Mouse (Mus musculus) layer of hippocampus, adult 8-10 months (tissue): ENCODE data around the gene Zfp78. TPM values are rescaled to one million over a fixed set of nuclear protein-coding genes. Genes with fewer than 3 reads are reported as not detected.
"Not testable (repeated sequence)": the region's sequence is repeated elsewhere in the genome, so short reads cannot be mapped to it uniquely, and the experiment has no call there.

Experiments used
- DNase-seq, 2 experiments: peaks; one replicate each; pipeline ENCODE4 v3.0.0; 2022; ENCODE audit warnings: low spot score in 2 of 2
- total RNA-seq, 4 experiments: library from RNA; stranded (reverse); gene quantifications; 2 replicates each; pipeline ENCODE4 v1.2.4; 2022

The Zfp78 gene
- 1 to 10 TPM; 4.0 to 7.5 (median 6.5) TPM for total RNA-seq

DNA sequence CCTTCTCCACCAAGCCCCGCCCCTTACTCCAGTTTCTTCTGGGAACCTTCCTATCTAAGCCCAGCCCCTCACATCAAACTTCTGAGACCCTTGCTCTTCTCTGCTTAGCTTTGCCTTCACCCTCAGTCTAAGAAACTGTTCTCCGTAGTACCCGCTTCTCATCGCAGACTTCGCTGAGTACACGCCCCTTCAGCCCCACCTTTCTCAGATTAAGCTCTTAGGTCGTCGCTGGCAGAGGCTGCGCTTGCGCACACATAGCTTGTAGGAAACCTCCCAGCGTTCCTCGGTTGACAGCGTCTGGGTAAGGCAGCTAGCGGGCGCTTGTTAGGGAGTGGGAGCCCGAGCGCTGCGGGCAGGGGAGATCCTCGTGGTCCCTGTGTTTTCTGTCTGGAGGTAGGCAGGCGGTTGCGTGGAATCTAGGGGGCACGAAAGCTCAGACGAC is at the start of gene Zfp78:
Zfp78 (plus strand) TSS at position 234 of the 442 bp plus-strand sequence.
- no peak for DNase-seq

DNA sequence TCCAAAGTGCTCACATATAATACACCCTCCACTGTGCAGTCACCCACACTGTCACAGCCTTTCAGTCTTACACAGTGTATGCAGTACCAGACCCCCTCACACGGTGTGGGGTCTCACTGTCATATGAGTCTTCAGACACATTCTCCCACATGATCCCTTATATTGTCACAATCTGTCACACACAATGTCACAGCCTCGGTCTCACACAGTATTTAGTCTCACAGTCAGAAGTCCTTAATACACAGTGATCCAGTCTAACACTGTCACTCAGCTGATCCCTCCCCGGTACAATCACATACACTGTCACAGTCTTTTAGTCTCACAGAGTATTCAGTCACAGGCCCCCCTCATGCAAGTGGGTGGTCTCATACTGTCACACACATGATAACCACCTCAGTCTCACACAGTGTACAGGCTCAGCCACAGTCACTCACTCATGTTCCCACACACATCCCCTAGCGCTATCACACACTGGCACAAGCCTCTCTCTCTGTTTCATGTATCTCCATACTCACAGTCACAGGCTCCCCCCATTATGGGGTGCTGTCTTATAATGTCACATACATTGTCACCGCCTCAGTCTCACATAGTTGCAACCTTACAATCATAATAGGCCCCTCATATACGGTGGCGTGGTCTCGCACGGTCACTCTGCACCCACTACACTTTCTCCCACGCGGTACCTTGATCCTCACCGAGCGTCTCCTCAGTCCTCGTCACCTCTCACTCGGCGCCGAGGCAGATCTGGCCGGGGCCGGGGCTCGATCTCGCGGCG is 32.4 kb upstream of the Zfp78 start:
- DNase-seq, result peak; percentile 25

DNA sequence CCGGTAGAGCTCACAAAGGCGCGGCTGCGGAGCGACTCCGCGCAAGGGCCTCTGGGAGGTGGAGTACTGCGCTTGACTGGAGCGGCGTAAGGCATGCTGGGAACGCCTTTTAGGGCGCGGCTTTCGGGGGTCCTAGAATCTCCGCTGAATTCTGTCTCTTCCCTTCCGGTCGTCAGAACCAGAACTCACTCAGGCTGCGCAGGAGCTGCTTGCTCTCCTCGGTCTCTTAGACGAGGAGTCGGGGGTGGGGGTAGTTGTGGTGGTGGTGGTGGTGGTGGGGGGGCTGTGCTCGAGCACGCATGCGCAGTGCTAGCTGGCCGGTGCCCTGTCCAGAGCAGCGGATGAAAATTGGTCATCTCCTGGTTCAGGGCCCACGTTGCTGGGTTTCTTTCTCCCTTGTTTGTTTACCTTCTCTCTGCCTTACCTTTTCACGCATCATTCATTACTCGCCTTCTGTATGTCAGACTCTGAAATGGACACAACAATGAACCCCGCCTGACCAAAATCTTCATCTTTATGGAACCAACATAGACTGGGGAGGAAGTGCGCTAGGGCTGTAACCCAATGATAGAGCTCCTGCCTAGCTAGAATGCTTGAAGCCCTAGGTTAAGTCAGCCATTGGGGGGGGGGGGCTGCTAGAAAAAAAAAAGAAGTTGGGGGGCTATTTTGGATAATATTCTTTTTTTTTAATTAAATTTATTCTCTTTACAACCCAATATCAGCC is 31.7 kb upstream of the Zfp78 start, which contains the start of gene Zfp583:
Zfp583 (minus strand) TSS at position 53 of the 724 bp plus-strand sequence.
- DNase-seq, result peak; percentile 80 to 86

DNA sequence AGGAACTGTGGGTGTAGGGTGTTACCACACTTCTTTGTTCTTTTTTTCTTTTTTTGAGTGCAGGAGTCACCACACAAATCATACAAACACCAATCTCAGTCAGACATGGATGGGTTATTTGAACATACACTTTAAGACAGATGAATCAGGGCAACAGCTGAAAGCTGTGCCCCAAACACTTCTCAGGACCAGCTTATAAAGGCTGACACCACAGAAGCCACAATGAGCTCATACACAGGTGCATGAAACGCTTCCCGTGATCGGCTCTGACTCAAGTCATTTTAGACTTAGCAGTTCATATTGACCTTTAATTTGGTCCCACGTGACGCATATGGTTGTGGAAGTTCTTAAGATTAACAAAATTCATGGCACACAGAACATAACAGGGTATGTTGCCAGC is 23.2 kb upstream of the Zfp78 start:
- DNase-seq, result no peak

DNA sequence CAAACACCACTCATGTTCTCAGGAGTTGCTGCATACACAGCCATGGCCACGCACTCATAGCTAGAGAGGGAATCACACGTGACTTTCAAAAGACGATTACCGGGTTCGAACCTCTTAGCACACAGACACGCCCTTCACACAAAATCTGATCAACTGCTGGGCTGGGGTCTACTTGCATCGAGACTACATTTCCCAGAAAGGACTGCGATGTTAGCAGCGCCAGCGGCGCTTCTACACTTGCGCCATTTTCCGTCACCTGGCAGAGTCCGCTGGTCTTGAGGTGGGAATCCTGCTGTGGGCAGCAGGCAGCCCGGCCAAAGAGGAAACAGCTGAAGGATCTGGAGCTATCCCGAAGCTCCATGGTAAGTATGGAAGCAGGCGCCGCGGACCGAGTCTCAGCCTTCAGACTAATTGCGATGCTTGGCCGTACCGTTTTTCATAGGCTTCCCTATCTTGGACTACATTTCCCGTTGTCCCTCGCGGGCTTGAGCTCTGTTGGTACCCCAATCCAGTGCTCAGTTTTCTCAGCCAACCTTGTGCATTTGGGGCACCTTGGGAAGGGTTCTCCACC is 19.5 kb upstream of the Zfp78 start, which contains the start of gene Gm3854:
Gm3854 (plus strand) TSS at position 259 of the 571 bp plus-strand sequence.
- DNase-seq, result peak; percentile 78 to 83

DNA sequence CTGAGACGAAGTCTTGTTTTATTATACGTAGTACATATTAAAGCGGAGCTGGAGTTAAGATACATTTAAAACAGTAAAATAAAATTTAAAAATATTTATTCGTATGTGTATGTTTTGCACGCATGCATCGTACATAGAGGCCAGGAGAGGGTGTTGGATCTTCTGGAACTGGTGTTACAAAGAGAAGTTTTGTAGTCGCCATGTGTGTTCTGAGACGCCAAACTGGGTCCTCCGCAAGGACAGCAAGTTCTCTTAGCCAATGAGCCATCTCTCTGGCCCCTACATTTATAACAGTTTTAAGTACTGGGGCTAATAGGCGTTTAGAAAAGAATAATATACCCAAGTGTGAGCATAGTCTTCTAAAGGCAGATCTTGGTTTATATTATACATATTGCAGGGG is 19.0 kb upstream of the Zfp78 start:
- no peak for DNase-seq

DNA sequence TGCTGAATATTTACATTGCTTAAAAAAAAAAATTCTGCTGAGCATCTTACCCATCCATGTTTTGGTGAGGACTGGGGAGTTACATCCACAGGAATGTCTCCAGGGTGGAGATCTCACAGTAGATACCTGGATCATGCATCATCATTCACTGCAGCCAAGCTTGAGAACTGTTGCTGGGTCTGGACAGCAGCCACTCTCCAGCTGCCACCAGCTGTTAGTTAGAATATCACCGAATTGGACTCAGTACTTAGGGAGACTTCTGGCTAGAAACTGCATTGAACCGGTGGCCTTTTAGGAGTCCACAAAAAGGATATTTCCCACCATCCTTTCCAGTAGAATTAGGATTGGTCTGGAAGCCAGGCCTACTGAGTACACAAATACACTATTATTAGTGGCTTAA is 5.0 kb upstream of the Zfp78 start:
- DNase-seq, result no peak

DNA sequence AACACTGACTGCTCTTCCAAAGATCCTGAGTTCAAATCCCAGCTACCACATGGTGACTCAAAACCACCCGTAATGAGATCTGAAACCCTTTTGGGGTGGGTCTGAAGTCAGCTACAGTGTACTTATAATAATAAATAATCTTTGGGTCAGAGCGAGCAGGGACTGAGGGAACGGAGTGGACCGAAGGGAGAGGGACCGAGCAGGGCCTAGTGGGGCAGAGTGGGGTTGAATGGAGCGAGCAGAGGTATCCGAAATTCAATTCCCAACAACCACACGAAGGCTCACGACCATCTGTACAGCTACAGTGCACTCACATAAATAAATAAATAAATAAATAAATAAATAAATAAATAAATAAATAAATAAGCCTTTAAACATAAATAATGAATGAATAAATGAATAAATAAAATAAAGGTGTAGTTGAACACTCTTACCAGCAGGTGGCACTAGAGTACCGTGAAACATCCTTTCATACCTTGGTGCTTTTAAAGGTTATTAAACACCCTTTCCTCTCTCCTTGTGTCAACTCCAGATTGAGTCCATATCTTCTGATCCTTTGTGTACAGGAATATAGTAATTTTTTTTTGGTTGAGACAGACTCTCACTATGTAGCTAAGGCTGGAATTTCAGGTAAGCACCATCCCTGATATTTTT is 4.0 kb upstream of the Zfp78 start:
- no peak for DNase-seq

DNA sequence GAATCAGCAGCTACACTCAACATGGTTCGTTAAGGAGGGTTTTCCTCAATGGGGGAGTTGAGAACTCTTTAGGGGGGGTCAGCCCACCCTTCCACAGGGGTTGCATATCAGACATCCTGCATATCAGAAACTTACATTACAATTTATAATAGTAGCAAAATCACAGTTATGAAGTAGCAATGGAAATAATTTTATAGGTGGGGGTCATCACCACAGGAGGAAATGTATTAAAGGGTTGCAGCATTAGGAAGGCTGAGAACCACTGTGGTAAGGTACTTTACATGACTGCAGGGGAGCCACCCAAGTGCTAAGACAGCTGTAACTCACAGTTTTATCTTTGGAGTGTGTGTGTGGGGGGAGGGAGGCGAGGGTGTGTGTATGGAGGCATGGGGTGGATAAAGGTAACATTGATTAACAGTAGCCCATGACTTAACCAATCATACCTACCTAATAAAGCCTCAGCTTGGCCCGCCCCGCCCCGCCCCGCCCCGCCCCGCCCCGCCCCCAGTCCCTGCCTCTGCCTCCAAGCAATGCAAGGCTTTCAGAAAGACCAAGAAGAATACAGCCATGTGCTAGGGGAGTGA is 2.5 kb upstream of the Zfp78 start:
- DNase-seq, result no peak

DNA sequence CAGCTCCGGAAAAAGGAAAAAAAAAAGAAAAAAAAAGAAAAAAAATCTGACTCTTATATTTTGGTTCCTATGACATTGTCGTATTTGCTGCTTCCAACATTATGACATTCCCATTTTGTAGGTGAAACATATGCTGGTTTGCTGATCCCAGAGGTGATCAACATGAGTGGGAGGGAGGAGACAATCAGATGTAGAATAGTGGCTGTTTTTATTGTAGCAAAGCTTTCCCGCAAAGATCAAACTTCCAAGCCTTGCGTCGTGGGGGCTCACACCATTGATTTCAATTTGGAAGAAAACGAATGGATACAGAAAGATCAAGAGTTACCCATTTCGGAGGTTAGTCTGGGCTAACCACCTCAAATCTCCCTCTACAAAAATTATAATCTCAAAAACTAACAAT is 1.3 kb upstream of the Zfp78 start:
- DNase-seq, result no peak

DNA sequence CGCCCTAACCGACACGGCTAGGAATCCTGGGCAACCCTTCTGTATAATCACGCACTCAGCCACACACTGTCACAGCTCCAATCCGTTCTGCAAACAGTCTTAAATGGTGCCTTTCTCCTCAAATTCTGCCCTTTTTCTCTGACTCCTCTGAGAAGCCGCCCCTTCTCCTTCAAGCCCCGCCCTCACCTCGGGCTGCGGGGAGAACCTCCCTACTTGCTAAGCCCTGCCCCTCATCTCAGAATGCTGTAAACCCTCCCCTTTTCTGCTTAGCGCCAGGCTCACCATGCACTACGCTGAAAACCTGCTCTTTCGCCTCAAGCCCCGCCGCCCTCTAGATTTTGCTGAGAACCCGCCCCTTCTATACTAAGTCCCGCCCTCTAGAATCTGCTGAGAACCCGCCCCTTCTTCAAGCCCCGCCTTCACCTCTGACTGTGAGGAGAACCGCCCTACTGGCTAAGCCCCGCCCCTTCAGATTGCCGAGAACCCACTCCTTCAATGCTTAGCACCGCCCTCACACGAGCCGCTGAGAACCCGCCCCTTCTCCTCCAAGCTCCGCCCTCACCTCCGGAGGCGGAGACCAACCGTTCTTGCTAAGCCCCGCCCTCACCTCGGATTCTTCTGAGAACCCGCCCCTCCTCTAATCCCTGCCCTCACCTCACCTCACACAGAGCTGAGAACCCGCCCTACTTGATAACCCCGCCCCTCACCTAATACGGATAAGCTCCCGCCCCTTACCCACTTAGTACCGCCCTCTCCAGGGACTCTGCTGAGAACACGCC is 623 bp upstream of the Zfp78 start:
- DNase-seq, result peak; percentile 97 to 99

DNA sequence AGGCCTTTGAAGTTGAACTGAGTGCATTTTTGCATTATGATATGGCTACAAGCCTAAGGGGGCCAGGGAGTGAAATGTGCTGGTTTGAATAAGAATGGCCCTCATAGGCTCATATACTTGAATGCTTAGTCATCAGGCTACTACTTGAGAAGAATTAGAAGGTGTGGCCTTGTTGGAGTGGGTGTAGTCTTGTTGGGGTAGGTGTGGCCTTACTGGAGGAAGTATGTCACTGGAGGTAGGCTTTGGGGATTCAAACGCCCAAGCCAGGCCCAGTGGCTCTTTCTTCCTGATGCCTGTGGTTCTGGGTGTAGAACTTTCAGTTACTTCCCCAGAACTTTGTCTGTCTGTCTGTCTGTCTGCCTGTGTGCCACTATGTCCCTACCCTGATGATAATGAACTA is 1.7 kb downstream of the Zfp78 start:
- no peak for DNase-seq

DNA sequence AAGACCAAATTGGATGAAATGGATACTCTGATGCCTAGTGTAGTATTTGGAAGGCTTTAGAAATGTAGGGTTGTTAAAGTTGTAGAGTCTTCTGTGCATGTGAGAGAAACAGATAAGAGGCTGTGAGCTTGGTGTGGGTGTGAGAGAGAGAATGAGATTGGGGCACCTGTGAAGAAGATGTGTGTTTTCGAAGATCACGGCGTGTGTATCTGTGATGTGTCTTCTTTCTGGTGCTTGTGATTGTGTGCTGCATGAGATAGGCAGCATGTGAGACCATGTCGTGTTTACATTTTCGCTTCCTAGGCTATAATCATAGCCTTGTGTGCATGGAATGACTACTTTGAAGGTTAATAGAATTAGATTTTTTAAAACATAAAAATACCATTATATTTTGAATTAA is 4.1 kb downstream of the Zfp78 start:
- no peak for DNase-seq

DNA sequence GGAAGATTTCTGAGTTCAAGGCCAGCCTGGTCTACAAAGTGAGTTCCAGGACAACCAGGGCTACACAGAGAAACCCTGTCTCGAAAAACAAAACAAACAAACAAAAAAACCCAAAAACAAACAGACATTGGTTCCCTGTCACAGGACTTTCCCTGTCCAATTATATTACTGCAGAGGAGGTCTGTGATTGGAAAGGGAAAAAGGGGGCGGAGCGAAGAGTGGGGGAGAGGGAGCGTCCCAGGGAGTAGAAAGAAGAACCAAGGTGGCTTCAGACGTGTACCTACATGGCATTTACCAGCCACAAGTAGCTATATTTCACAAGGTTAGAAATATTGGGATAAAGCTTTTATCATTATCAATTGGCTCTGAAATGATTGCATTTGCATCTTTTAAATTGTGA is 5.1 kb downstream of the Zfp78 start:
- not testable (repeated sequence) for DNase-seq

DNA sequence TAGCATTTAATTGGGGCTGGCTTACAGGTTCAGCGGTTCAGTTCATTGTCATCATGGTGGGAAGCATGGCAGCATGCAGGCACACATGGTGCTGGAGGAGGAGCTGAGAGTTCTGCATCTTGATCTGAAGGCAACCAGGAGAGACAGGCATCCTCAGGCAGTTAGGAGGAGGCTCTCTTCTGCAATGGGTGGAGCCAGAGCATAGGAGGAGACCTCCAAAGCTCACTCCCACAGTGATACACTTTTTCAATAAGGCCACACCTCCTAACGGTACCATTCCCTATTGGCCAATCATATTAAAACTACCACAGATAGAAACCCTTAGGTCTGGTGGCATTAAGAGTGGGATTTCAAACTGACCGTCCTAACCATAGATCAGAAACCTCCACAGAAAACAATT is 6.4 kb downstream of the Zfp78 start:
- no peak for DNase-seq

DNA sequence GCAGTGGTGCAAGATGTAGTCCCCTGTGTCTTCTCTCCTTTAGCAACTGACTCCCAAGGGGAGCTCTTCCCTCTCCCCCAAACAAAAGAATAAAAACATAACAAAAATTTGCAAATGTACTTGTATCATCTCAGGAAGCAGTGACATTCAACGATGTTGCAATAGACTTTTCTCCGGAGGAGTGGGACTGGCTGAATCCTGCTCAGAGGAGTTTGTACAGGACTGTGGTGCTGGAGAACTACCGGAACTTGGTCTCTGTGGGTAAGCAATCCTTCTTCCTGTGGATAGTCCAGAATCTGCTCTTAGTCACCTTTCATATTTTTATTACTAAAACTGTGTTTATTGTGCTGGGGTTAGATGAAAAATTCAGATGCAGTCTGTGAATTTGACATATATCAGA is 9.9 kb downstream of the Zfp78 start:
- no peak for DNase-seq

DNA sequence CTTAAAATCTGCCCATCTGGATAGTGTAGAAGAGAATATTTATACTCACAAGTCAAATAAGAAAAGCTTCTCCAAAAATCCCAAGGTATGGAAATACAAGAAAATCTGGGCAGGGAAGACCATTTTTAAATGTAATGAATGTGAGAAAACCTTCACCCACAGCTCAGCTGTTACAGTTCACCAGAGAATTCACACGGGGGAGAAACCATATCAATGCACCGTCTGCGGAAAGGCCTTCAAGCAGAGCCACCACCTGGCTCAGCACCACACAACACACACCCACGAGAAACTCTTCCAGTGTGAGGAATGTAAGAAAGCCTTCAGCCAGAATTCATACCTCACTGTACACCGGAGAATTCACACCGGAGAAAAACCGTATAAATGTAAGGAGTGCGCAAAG is 15.4 kb downstream of the Zfp78 start:
- DNase-seq, result peak; percentile 58 to 73

DNA sequence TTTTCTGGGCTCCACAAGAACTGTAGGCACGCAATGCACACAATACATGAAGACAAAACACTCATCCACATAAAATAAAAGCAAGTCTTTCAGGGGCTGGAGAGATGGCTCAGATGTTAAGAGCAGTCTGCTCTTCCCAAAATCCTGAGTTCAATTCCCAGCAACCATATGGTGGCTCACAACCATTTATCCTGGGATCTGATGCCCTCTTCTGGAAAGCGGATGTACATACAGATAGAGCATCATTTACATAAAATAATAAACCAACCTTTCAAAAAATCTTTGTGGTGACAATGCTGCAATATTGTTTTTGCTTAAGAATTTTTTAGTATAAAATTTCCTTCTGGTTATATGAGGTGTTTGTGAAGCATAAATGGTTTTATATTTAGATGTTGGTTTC is 18.4 kb downstream of the Zfp78 start:
- no peak for DNase-seq

DNA sequence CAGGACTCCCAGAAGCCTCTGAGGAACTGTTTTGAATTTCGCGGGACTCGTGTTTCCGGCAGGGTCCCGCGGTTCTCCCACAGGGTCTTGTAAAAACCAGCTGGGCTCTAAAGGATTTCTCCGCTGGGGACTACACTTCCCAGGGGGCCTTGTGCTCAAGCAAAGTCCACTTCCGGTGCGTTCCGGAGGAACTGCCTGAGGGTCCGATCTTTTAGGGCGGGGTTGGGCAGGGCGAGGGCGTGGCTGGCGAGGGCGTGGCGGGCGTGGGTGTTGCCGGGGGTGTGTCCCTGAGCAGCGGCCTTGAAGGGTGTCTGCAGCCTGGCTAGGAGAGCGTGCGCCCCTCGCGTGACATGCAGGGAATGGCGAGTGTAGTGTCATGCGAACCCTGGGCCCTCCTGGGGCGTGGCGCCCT is 20.0 kb downstream of the Zfp78 start, which contains the start of gene Zfp28:
Zfp28 (plus strand) TSS at position 252 of the 412 bp plus-strand sequence.
- DNase-seq, result peak; percentile 87

DNA sequence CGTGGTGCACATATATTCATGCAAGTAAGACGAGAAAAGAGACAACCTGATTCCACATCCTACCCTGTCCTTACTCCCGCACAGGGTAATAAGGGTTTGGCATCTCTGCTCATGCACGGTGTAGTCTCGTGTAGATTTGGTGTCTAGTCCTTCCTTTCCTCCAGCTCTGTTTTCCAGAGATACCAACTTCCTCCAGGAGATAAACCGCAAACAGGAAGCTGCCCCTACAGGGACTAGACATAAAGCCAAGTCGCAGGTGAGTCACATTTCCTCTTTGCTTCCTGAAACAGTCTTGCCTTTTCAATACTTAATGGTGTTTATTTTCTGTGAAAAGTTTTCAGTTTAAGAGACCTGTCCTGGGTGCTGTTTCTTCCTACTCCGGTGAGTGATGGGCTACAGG is 20.9 kb downstream of the Zfp78 start:
- no peak for DNase-seq
